Mouse (Mus musculus) kidney, postnatal 14 days (tissue): ENCODE data around the gene Pard3b.

Experiments
- DNase-seq: peaks from one replicate; pipeline ENCODE4 v3.0.0; 2022; ENCODE audit warnings: mixed read lengths

Pard3b gene

DNA sequence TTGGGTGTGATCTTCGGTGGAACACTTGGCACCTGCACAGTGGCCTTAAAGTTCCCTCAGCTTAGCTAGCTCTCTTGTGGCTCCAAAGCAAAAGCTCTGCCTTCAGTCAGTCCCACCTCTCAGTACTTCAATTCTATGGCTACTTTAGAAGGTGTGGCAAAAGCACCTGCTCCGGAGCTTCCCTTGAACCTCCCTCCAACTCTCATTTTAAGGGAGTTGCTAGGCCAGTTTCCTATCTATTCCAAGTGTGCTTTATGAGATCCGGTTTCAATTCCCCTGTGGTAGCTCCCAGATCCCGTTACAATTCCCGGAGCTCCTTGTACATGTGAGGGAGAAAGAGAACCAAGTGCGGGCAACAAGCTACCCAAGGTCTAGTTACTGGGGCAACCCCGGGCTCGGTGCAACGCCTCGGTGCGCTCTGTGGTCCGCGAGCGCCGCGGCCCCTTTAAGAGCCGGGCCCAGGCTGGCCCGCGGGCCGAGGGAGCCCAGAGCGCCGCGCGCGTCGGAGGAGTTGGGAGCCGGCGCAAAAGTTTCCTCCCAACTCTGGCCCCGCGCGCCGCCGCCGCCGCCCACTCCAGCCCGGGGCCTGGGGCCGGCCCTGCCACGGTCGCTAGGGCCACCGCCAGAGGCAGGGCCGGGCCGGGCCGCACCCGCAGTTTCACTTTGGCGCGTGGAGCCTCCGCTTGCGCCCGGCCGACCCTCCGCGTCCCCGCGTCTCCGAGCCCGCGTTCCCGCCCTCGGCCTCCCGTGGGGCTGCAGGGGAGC is at the start of gene Pard3b:
Pard3b (plus strand) TSS at position 478 of the 765 bp plus-strand sequence.
- DNase-seq: peak; percentile 83

DNA sequence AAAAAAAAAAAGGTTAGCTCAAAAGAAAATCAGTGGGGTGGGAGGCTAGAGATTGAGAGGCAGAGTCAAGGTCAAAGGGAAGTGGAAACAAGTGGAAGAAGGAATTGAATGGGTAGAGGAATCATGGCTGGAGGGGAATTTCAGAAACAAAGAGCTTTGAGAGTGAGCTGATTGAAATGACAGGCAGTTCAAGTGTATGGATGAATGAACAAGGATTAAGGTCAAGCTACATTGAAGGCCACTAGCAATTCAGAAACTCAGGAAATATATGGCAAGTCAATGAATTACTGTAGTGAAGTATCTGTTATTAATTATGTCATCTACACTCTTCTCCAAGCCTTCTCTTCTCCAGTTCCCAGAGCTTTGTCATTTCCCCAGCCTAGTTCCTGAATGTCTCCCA is 22.4 kb upstream of the Pard3b start:
- DNase-seq: no peak

DNA sequence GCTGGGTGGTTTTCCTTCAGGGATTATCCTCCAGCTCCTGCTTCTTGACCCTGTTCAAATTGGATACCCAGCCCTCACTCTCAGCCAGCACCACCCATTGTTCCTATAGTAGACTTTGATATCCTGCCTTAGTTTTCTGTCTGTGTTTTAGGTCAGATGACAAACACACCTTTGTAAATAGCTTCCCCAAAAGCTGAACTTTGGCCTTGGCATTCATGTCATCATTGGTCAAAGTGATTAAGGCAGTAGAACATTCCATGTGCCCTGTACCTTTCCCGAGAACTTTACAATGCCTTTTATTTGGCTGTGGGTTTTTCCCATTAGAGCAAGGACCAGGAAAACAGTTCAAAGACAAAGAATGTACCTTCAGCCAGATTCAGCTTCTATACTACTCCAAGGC is 18.0 kb upstream of the Pard3b start:
- no peak for DNase-seq

DNA sequence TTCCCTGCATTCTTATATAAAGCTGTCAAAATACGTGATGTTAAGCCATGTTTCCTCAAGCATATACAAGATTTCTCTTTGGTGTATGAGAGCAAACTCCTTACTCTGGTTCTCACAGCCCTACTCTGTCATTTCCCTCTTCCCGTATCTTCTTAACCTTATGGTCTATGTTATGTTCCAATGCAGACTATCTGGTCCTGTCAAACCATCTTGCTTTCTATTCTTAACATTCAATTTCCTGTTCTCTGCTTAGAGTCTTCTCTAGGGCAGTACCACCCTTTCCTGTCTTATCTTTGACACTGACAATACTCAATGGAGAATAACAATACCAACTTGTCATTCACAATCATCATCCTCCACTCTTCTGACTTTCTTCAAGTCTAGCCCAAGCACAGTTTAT is 8.8 kb upstream of the Pard3b start:
- no peak for DNase-seq

DNA sequence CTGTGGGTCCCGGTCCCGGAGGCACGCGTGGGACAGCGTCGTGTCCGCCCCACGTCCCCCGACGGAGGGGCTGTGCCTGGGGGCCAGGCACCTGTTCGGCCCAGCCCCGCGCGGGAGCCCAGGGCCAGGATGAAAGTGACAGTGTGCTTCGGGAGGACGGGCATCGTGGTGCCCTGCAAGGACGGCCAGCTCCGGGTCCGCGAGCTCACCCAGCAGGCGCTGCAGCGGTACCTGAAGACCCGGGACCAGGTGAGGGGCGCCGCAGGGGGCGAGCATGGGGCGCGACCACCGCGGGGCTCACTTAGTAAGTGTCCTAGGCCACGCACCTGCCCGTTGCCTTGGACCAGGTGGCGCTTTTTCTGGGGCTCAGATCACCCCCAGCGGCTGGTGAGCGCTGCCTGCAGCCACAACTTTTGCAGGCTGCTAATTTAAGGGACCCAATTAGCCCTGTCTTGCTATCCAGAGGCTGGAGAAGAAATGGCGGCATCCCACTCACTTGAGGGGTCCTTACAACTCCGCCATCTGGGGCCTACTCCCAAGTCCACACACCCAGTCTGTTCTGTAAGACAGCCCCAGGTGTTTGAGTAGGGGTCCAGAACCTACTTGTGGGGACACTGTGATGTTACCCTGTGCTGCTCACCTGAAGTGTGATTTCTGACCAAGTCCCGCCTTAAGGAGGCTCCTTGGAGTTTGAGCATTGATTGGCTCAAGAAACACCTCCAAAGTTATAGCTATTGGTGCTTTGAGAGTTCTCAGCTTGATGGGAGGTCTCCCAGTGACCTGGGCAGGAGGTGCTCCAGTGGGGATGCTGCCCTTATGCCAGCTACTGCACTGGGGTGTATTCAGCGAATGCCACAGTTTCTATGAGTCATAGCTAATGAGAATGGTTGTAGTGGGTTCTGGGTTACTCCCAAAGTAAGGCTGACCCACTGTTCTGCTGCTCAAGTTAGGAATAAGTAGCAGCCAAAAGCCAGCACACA is 780 bp downstream of the Pard3b start:
- peak; percentile 49 for DNase-seq

DNA sequence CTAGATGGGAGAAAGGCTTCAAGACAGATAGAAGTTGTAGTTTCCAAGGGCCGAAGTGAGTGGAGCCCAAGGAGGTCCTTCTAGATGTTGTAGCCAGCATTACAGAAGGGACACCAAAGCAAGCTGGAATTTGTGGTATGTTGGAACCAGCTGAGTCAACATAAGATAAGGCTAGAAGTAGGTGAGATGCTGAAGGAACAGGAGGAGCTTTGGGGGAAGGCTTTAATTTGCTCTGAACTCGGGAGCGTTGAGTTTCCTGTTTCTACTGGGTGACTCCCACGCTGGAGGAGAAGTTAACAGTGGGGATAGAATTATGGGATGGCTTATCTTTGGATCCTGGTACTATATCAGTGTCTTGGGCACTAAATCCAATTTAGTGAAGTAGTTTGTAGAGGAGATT is 3.3 kb downstream of the Pard3b start:
- DNase-seq: peak; percentile 3

DNA sequence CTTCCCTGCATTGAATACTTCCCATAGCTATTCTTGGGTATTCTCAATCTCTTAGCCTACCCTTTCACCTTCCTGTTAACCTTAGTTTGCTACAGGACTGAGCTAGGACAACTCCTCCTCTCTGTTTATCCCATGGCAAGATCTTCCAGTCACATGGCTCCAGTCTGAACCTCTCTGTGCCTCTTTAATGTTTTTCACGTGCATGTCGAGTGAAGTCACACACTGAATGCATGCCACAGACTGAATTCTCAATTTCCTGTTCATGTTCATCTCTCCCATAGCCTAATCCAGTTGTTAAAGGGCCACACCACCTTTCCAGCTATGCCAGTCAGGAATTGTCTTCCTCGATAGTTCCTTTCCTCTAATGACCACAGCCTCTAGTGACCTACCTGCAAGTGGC is 6.4 kb downstream of the Pard3b start:
- no peak for DNase-seq

DNA sequence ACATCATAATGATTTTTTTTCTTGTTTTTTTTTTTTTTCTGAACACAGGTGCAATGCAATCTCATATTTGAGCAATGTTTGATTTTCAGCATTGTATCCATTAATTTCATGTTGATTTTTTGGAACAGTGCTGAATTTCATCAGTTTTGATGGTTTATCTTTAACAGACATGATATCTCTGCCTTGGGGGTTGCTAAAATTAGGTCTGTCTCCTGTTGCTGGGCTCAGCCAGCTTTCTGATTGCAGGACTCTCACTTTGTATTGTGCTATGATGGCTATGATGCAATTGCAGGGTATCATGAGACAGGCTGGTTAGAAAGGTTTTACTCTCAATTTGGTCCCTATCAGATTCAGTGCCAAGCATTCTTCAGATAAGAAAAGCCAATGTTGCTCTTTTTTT is 11.3 kb downstream of the Pard3b start:
- DNase-seq: no peak

DNA sequence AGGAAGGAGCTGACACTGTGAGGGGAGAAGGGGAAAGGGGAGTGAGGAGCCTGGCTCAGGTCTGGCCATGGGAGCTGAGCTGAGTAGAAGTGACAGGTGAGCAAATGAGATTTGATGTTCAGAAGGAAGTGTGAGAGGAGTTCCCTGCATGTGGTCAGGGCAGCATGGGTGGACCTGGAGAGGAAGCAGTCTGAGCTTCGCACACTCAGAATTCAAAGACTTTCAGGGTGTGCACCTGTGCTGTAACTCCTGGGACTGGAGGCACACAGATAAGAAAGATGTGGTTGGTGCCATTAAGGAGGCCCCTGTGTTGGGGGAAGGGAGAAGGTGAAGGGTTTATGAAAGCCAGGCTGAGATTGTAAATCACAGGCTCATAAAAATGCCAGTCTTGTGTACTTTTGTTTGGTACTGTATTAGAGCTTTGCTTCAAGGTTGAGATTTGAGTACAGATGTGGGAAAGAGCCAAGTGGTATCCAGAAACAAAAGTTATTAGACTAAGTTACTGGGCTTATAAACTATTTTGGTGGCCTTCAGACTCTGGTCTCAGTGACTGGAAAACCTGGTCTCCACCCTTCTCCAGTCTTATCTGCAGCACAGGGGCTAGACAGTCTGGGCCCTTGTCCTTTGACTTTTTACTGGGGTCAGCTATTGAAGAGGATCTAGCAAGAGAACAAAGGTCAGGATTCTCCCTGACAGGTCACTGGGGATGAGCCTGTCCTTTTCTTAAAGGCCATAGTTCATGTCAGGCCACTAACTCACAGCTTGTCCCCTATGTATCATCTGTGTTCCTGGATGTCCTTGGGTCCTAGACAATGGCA is 13.0 kb downstream of the Pard3b start:
- DNase-seq: no peak

DNA sequence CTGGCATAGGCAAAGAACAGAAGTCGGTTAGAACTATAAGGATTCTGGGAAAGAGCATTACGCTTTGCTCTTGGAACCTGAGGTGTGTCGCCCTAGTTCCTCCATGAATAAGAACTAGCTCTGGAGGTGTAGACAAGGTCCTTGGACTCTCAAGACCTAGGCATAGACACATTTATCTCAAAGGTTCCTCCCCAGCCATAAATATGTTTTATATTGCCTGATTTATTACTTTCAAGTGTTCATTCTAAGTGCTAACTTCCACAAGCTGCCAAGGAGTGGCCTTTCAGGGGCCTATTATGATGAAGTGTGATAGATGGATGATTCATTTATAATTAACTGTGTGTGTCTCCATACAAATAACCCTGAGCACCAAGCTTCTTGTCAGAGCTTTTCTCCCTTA is 19.1 kb downstream of the Pard3b start:
- DNase-seq: no peak

DNA sequence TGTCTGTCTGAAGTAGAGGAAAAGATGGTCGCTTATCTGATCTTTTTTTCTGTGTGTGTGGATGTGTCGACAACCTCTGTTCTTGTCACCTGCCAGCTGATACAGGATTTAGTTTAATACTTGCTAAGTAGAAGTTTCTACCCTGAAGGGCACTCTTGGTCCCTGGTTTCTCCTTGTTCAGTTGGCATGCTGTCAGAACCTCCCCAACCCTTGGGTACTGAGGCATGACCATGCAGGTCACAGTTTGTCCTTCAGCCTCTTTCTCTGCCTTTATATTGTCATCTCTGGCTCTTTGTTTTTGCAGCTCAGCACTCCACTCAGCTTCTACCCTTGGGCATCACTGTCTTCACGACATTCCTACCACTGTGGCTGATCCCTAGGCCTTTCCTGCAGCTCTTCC is 21.3 kb downstream of the Pard3b start:
- peak; percentile 24 for DNase-seq

DNA sequence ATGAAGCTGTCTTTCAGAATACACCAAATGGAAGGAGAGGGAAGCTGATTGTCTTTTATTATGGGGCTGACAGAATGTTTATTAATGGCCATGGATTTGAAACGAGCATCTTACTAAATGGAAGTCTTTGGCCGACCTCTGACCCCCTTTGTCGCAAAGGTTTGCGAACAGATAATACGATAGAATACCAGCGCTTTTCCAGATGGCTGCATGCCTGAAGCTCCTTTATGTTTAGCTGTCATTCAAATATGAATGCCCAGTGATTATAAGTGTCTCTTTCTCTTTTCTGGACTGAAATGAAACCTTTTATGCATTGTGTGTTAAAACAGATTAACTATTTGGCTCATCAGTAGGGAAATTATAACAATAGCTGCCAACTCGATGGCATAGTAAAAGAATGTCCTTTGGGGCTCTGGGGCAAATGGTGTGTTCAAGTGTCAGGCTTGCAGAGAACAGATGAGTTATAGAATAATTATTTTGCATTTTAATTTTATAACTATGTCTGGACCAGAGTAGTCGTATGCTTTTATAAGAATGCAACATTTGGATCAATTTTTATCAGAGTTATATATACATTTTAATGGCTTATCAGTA is 46.7 kb downstream of the Pard3b start:
- no peak for DNase-seq

DNA sequence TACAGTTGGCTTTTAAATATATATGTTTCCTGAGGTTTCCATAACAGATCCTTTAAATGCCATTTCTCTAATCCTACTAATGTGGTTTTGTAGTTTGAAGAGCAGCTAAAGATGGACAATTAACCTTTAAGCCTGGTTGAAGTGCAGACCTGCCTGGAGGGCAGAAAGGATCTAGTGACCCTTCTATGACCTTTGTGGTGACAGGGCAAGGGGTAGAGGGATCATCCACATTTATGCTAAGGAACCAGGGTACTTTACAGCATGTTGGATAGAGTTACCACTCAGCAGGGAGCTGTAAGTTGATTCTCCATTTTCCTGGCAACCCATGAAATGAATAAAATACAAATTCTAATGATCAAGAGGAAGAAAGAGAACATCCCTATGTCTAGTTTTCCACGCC is 47.3 kb downstream of the Pard3b start:
- no peak for DNase-seq

DNA sequence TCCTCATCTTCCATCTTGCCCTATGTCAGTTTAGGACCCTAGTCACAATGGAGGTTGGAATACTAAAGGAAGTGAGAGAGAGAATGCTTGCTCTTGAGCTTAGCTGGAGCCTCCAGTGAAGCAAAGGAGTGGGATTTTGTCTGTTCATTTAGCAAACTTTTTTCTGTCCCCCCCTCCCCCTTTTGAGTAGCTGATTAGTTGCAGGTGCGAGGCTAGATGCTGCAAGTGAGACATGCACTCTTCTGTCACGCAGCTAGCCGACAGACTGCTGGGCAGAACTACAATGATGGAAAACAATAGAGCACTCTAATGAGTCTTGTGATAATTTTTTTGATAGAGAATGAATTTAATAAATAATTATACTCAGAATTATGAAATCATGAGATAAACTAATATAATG is 49.7 kb downstream of the Pard3b start:
- no peak for DNase-seq

DNA sequence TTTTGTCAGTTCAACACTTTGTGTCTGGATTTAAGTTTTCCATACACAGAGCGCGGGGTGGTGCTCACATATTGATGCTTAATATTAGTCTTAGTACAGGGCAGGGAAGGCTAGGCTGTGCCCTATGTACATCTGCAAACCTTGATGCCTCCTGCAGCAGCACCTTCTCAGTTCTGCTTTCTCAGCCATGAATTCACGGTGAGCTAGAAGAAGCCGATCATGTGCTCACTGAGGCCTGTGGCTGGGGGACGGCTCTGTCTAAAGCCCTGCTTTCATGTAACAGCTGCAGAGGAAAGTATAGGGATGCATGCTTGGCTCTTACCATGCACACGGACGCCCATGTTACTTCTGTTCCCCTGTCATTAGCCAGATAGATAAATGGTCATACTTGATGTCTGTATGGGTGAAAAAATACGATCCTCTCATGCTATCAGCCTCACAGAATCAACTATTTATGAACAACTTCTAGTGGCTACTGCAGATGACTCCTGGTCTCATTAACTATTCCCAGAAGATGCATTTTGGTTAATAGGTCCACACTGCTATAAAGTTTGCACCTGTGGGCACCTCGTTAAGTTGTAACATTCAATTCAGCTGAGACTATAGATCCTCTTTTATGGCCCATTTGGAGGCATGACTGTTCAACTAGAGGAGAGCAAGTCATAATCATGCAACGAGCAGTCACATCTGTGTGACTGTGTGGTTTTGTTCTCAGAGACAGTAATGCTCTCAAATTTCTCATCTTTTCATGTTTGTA is 60.0 kb downstream of the Pard3b start:
- DNase-seq: no peak

DNA sequence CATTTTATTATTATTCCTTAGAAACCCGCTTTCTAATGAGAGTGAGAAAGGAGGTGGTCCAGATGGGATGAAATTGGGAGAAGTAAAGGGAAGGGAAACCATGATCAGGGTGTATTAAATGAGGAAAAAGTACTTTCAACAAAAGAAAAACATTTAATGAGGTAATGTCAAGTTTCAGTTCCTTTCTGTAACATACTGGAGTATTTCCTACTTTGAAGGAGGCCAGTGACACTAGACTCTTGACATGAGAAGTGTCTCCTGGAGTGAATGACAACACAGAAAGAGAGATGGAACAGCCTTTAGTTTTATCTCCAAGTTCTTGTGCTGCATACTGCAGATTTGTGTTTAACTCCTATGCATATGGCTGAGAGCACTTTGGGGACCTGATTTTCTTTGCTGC is 71.2 kb downstream of the Pard3b start:
- DNase-seq: no peak

DNA sequence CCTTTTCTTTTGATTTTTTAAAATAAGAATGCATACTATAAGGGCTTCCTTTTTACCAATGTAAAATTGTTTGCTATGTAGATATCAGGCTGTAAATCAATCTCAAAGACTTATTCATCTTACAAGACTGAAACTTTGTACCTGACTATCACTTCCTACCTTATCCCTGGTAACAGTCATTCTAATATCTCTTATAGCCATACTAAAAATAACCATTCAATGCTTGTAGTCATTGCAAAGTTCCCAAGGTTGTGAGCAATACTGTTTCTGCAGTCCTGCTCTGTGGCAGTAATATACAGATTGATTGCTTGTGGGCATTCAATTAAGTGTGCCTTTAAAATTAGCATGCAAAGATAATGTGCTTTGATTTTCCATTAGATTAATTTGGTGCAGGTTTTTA is 72.9 kb downstream of the Pard3b start:
- no peak for DNase-seq

DNA sequence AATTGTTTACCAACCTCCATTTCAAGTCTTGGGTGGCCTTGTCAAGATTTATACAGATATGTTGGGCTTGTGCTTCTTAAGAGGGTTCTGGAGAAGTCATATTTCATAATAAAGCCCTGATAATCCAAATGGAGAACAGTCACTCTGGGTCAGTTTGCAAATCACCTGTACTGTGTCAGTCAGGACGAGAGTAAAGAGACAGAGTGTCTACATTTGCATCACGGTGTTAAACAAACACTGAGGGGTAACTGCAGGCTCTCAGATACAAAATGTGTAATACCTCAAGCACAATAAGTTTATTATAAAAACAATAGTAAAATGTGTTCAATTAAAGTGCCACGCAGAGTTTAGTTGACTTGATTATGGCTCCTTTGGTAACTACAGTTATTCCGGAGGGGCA is 91.0 kb downstream of the Pard3b start:
- no peak for DNase-seq

DNA sequence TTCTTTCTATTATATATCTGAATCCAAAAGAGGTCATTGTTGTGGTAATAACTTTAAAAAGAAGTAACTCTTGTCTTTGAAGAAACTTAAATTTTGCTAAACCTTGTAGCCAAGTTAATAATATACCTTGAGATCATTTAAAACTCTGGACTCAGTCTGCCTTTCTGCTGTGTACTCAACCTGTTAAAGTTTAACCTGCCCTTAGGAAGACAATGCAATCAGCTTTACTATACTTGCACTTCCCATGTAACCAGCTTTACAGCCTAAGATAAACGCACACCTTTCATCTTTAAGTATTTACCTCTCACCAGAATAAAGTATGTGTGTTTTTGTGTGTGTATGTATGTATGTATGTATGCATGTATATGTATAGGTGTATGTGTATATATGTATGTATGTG is 97.9 kb downstream of the Pard3b start:
- DNase-seq: no peak

DNA sequence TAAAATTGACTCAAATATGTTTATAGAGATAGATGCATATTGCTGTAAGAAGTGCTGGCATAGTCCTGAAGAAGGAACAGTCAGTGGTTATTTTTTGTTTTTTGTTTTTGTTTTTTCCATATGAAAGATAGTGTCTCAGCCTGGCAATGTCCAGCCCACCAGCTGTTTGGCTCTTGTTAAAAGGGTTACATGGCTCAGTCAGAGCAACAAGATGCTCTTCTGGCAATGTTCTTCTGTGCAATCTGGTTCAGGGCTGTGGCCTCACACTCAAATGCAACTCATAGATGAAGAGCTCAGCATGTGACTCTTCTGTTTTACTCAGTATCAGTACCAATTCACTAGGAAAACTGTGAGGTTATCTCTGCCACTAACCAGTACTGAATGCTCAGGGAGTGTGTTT is 104.2 kb downstream of the Pard3b start:
- no peak for DNase-seq

DNA sequence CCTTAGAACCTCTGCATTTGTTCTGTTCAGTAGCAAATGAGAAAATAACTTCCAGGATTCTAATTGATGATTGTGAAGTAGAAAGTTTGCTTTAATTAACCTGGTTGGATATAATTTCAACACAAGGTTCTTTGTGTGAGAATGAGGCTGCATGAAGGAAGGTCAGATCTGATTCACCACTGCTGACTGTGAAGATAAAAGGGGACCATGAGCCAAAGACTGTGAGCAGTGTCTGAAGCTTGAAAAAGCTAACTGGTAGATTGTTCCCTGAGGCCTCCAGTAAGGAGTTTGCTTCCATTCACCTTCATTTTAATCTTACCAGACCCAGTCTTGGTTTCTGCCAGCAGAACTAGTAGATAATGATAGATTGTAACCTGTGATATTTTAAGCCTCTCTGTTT is 108.9 kb downstream of the Pard3b start:
- no peak for DNase-seq

DNA sequence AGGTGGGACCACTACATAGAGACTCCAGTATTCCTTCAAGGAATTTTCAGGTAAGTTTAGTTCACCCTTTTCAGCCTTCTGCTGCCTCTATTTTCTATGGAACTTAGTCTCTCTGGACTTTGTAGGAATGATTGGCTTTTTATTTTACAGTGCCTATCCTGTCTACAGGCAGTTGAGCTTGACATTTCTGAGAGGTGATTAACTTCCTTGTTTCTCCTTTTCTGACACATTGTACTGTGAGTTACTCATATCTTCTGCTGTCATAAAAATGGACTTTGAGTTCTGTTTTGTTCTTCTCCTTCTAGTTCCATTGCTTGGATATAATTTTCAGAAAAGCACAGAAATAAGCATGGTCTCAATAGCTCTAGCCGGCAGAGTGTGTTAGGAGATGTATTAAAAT is 112.4 kb downstream of the Pard3b start:
- no peak for DNase-seq
